Mouse (Mus musculus) small intestine, adult 2 months (tissue): ENCODE results near the gene Ell3.
A peak's percentile ranks its signal among the peaks of the same experiment; 100 is the strongest.

Experiments used
- CTCF ChIP-seq: fragments of 200-500 bp; IDR thresholded peaks from 2 replicates; pipeline ENCODE4 v1.5.1; 2012; ENCODE audit warnings: low read depth, mild to moderate bottlenecking, control low read depth, inconsistent platforms, low read length, moderate library complexity, mixed read lengths; ENCODE audit not compliant: insufficient replicate concordance, insufficient read length; ENCODE audit errors: extremely low read depth
- POLR2A ChIP-seq: fragments of 200-500 bp; IDR thresholded peaks from 2 replicates; pipeline ENCODE4 v1.6.1; 2012; ENCODE audit warnings: low read depth, mild to moderate bottlenecking, control low read depth, inconsistent platforms, low read length, moderate library complexity

DNA sequence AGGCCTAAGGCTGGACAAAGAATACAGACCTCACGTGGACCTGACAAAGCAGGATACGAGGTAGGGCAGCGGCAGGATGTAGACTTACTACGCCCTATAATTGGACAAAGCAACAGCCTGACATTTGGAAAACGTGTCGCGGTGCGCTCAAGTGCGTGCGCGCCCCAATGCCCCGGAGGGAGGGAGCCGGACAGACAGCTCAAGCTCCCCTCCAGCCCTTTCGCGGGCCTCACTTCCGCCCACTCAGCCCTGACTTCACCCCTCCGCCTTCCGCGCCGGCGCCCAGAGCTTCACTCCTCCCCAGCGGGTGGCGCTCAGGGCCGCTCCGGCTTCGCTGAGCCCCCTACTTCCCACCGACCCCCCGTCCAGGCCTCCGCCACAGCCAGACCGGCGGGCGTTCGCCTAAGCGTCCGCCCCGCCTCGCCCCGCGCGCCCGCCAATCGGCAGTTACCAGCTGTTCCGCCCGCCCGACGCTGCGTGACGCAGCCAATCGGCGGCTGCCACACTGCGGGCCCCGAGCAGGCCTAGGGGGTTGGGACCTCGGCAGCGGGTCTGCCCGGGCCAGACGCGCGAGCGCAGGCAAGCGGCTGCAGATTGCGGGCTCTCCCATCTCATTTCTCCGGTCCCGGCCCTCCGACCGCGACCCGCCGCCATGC lies 30.6 kb downstream of the Ell3 start, which contains the start of the genes Pdia3 and Catsper2:
- TF ChIP-seq POLR2A (peak; percentile 97), CTCF (no peak)
